Mouse (Mus musculus): ENCODE data around the gene Hmga2. TPM values are rescaled to one million over a fixed set of nuclear protein-coding genes. Genes with fewer than 3 reads are reported as not detected.

Hmga2 gene
- polyA plus RNA-seq, 1 experiment: 1.8 TPM

DNA sequence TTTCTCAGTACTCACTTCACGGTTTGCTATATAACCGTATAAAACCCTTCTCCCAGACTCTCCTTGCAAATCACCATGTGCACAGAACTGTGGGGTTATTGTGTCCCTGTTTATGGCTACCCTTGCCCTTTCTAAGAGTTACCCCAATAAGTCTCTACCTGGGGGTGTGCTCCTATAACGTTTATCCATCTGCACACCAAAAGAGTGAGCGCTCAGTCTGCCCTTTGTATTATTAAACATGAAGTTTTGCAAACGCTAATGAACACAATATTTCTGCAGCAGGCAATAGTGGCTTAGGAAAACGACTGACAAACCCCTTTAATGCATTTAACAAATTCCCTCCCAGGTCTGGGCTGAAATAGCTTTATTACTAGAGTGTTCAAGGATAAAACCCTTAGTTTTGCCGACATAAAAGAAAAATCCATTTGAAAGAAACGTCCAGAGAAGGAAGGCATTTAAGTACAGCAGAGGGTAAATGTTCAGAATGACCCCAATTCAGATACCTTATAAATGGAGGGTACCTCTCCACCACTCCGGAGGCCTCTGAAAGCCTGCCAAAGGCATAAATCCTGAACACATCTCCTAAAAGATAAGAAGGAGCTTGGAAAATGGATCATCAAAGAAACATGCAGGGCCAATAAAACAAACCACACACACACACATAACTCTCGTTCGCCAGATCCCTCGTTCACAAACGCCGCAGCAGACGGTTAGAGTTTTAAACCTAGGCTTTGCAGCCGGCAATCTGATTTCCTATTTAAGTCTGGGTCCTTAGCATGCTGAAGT is 57.3 kb downstream of the Hmga2 start:
- Histone ChIP-seq H3K4me3 (ENCODE audit: insufficient read depth, low read length) (no peak overlapping the region), H3K27ac (ENCODE audit: insufficient read depth, low read depth, low read length) (no peak overlapping the region)

DNA sequence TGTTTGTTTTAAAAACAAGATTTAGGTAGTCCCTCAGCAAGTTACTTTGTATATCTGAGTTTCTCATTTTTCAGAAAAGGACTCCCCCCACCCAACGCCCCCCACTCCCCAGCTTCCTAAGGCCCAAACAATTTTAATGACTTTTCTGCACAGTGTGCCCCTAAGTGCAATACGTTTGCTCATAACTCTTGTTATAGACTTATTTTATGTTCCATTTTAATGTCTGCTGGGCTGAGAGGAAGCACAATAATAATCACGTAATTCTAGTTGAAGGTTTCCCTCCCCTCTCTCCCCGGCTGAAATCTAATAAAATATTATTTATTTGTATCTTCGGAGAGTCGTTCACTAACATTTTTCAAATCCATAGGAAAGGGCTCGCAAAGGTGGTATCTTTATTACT is 58.1 kb downstream of the Hmga2 start:
- TF ChIP-seq POLR2A (IDR thresholded peaks at IDR 0.05; ENCODE audit: borderline replicate concordance, low read depth, low read length) (no peak), CTCF (IDR thresholded peaks at IDR 0.05; ENCODE audit: low read depth, low read length) (no peak)
- Histone ChIP-seq H3K4me3 (ENCODE audit: insufficient read depth, low read length) (no peak overlapping the region), H3K27ac (ENCODE audit: insufficient read depth, low read depth, low read length) (no peak overlapping the region), H3K4me1 (ENCODE audit: control insufficient read depth, insufficient read depth, low read length) (peaks cover 22% of the 10 kb centered on the region)

More for the DNA sequence above, 57.3 kb downstream of the Hmga2 start:
- no peak for TF ChIP-seq CTCF (IDR thresholded peaks at IDR 0.05; ENCODE audit: low read depth, low read length)
- TF ChIP-seq POLR2A (IDR thresholded peaks at IDR 0.05; ENCODE audit: borderline replicate concordance, low read depth, low read length): no peak
- peaks cover 27% of the 10 kb centered on the region for H3K4me1 ChIP-seq (ENCODE audit: control insufficient read depth, insufficient read depth, low read length)

GRCm38 (mm10) chr10:120417488-120418118 is 58.7 kb downstream of the Hmga2 start:
- Histone ChIP-seq H3K4me3 (ENCODE audit: insufficient read depth, low read length) (no peak overlapping the region), H3K27ac (ENCODE audit: insufficient read depth, low read depth, low read length) (no peak overlapping the region), H3K4me1 (ENCODE audit: control insufficient read depth, insufficient read depth, low read length) (peaks cover 16% of the 10 kb centered on the region)
- no peak for TF ChIP-seq CTCF (IDR thresholded peaks at IDR 0.05; ENCODE audit: low read depth, low read length)
- no peak for TF ChIP-seq POLR2A (IDR thresholded peaks at IDR 0.05; ENCODE audit: borderline replicate concordance, low read depth, low read length)

- Histone ChIP-seq H3K27ac (ENCODE audit: insufficient read depth, low read depth, low read length) (no peak overlapping the region), H3K4me3 (ENCODE audit: insufficient read depth, low read length) (no peak overlapping the region), H3K4me1 (ENCODE audit: control insufficient read depth, insufficient read depth, low read length) (peaks cover 11% of the 10 kb centered on the region)
- TF ChIP-seq CTCF (IDR thresholded peaks at IDR 0.05; ENCODE audit: low read depth, low read length): no peak
- TF ChIP-seq POLR2A (IDR thresholded peaks at IDR 0.05; ENCODE audit: borderline replicate concordance, low read depth, low read length): no peak
Observed at GRCm38 (mm10) chr10:120417116-120417487, 59.2 kb downstream of the Hmga2 start.

DNA sequence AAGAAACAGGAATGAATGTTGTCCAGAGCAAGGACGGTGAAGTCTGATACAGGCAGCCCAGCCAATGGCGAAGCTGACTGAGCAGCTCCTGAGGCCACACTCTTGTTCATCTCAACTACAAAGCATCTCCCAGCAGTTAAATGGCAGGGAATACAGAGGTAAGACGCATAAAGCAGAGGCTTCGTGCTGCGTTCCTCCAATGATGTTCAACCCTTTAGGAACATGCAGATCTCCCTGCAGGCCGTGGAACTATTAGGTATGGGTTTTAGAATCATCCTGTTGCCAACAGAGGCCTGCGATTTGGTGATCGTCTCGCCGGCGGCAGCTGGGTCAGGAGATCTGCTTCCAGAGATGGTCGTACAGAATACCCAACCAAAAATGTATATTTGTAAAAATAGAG is 59.6 kb downstream of the Hmga2 start:
- peaks cover 11% of the 10 kb centered on the region for H3K4me1 ChIP-seq (ENCODE audit: control insufficient read depth, insufficient read depth, low read length)
- TF ChIP-seq POLR2A (IDR thresholded peaks at IDR 0.05; ENCODE audit: borderline replicate concordance, low read depth, low read length): no peak
- TF ChIP-seq CTCF (IDR thresholded peaks at IDR 0.05; ENCODE audit: low read depth, low read length): no peak
- no peak overlapping the region for H3K4me3 ChIP-seq (ENCODE audit: insufficient read depth, low read length)
- no peak overlapping the region for H3K27ac ChIP-seq (ENCODE audit: insufficient read depth, low read depth, low read length)

DNA sequence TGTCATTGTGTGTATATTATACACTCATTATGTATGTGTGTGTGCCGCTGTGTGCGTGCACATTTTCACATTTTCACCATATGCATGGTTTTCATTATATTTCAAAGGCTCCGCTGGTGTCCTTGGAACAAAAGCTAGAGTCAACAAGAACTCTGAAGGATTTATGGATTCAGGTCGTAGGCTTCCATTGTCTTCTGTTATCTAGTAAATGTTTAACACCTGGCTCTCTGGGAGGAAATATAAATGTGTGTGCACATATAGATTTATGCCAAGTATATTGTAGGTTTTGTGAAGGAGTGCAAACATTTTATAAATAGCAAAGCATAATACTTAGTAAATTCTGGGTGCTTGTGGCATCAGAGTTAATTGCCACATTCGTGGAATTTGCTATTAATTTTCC is 64.1 kb downstream of the Hmga2 start:
- TF ChIP-seq POLR2A (IDR thresholded peaks at IDR 0.05; ENCODE audit: borderline replicate concordance, low read depth, low read length): no peak
- TF ChIP-seq CTCF (IDR thresholded peaks at IDR 0.05; ENCODE audit: low read depth, low read length): no peak
- H3K27ac ChIP-seq (ENCODE audit: insufficient read depth, low read depth, low read length): no peak overlapping the region
- peaks cover 12% of the 10 kb centered on the region for H3K4me1 ChIP-seq (ENCODE audit: control insufficient read depth, insufficient read depth, low read length)
- no peak overlapping the region for H3K4me3 ChIP-seq (ENCODE audit: insufficient read depth, low read length)

GRCm38 (mm10) chr10:120410958-120411357 is 65.3 kb downstream of the Hmga2 start:
- no peak for TF ChIP-seq POLR2A (IDR thresholded peaks at IDR 0.05; ENCODE audit: borderline replicate concordance, low read depth, low read length)
- no peak for TF ChIP-seq CTCF (IDR thresholded peaks at IDR 0.05; ENCODE audit: low read depth, low read length)
- Histone ChIP-seq H3K4me1 (ENCODE audit: control insufficient read depth, insufficient read depth, low read length) (peaks cover 12% of the 10 kb centered on the region), H3K27ac (ENCODE audit: insufficient read depth, low read depth, low read length) (no peak overlapping the region), H3K4me3 (ENCODE audit: insufficient read depth, low read length) (no peak overlapping the region)

- no peak for TF ChIP-seq CTCF (IDR thresholded peaks at IDR 0.05; ENCODE audit: low read depth, low read length)
- TF ChIP-seq POLR2A (IDR thresholded peaks at IDR 0.05; ENCODE audit: borderline replicate concordance, low read depth, low read length): no peak
- Histone ChIP-seq H3K4me3 (ENCODE audit: insufficient read depth, low read length) (no peak overlapping the region), H3K27ac (ENCODE audit: insufficient read depth, low read depth, low read length) (no peak overlapping the region), H3K4me1 (ENCODE audit: control insufficient read depth, insufficient read depth, low read length) (peaks cover 23% of the 10 kb centered on the region)
Observed at GRCm38 (mm10) chr10:120409131-120409530, 67.1 kb downstream of the Hmga2 start.

DNA sequence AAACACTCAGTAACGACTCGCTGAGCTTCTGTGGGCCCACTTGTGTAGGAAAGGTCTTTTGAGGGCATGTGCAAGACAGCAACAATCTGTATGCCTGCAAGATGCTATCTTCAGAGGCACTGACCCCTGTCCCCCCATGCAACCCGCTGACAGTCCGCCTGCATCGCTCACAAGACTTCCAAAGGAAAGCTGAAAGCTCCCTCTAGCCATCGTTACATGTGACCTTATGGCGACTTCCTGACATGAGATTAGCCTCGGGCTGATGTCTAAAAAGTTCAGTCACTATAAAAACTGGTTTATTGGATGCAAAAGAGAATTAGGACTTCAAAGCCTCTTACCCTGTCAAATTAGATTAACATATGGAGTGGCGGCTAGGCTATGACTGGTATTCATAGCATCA is 69.0 kb downstream of the Hmga2 start:
- Histone ChIP-seq H3K4me1 (ENCODE audit: control insufficient read depth, insufficient read depth, low read length) (peaks cover 38% of the 10 kb centered on the region), H3K4me3 (ENCODE audit: insufficient read depth, low read length) (no peak overlapping the region), H3K27ac (ENCODE audit: insufficient read depth, low read depth, low read length) (no peak overlapping the region)
- TF ChIP-seq POLR2A (IDR thresholded peaks at IDR 0.05; ENCODE audit: borderline replicate concordance, low read depth, low read length) (no peak), CTCF (IDR thresholded peaks at IDR 0.05; ENCODE audit: low read depth, low read length) (no peak)

- TF ChIP-seq POLR2A (IDR thresholded peaks at IDR 0.05; ENCODE audit: borderline replicate concordance, low read depth, low read length) (no peak), CTCF (IDR thresholded peaks at IDR 0.05; ENCODE audit: low read depth, low read length) (no peak)
- H3K4me3 ChIP-seq (ENCODE audit: insufficient read depth, low read length): no peak overlapping the region
- H3K27ac ChIP-seq (ENCODE audit: insufficient read depth, low read depth, low read length): no peak overlapping the region
- H3K4me1 ChIP-seq (ENCODE audit: control insufficient read depth, insufficient read depth, low read length): peaks cover 35% of the 10 kb centered on the region
Observed at GRCm38 (mm10) chr10:120406038-120406437, 70.2 kb downstream of the Hmga2 start.
